Mouse (Mus musculus): Measurements from ENCODE around the gene Cfap77. TPM values are rescaled to one million over a fixed set of nuclear protein-coding genes. Genes with fewer than 3 reads are reported as not detected.

Cfap77 gene
- polyA plus RNA-seq, 1 experiment: 0.38 TPM

- DNase-seq: no peak
- 97% methylated on average over 4 of the region's 4 CpGs for WGBS
- Histone ChIP-seq H3K27ac (ENCODE audit: control insufficient read depth, insufficient read depth, low read length) (no peak overlapping the region), H3K27me3 (ENCODE audit: control insufficient read depth, insufficient read depth, low read length) (no peaks in the 10 kb centered on the region), H3K36me3 (ENCODE audit: control insufficient read depth, insufficient read depth, low read length) (no peaks in the 10 kb centered on the region), H3K4me3 (ENCODE audit: control insufficient read depth, insufficient read depth, low read length) (no peak overlapping the region), H3K4me1 (replicated peaks; ENCODE audit: control insufficient read depth, insufficient read depth, low read length) (no peaks in the 10 kb centered on the region)
- no peak for TF ChIP-seq CTCF (IDR thresholded peaks at IDR 0.05; ENCODE audit: borderline replicate concordance, control insufficient read depth, extremely low read depth, insufficient read depth, low read length, poor library complexity)
- no peak for TF ChIP-seq POLR2A (IDR thresholded peaks at IDR 0.05; ENCODE audit: control insufficient read depth, extremely low read depth, insufficient read depth, low read length, poor library complexity)
Measured at GRCm38 (mm10) chr2:28897340-28897899, 157.4 kb downstream of the Cfap77 start.

DNA sequence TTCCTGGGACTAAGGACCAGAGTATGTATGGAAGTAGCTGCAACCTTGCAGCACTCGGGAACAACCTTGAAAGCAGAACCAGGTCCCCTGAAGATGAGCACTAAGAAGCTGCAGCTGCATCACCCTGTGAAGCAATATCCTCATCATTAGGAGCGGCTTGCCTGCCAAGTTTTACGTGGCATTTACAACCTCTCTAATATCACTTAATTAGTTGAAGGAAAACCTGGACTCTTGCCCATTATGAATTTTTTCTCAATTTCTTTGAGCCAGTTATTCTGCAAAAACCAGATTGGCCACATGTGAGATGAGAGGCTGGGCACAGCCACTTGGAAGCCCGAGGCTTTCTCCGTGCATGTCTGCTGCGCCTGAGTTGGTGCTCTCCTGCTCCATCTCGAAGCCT, 159.0 kb downstream of the Cfap77 start:
- no peaks in the 10 kb centered on the region for H3K27me3 ChIP-seq (ENCODE audit: control insufficient read depth, insufficient read depth, low read length)
- WGBS: 96% methylated on average over 7 of the region's 7 CpGs
- H3K36me3 ChIP-seq (ENCODE audit: control insufficient read depth, insufficient read depth, low read length): no peaks in the 10 kb centered on the region
- no peak for DNase-seq
- H3K27ac ChIP-seq (ENCODE audit: control insufficient read depth, insufficient read depth, low read length): no peak overlapping the region
- no peaks in the 10 kb centered on the region for H3K4me1 ChIP-seq (replicated peaks; ENCODE audit: control insufficient read depth, insufficient read depth, low read length)
- no peak for TF ChIP-seq CTCF (IDR thresholded peaks at IDR 0.05; ENCODE audit: borderline replicate concordance, control insufficient read depth, extremely low read depth, insufficient read depth, low read length, poor library complexity)
- no peak for TF ChIP-seq POLR2A (IDR thresholded peaks at IDR 0.05; ENCODE audit: control insufficient read depth, extremely low read depth, insufficient read depth, low read length, poor library complexity)
- H3K4me3 ChIP-seq (ENCODE audit: control insufficient read depth, insufficient read depth, low read length): no peak overlapping the region

GRCm38 (mm10) chr2:28893526-28893925, 161.3 kb downstream of the Cfap77 start:
- 97% methylated on average over 6 of the region's 6 CpGs for WGBS
- TF ChIP-seq CTCF (IDR thresholded peaks at IDR 0.05; ENCODE audit: borderline replicate concordance, control insufficient read depth, extremely low read depth, insufficient read depth, low read length, poor library complexity) (no peak), POLR2A (IDR thresholded peaks at IDR 0.05; ENCODE audit: control insufficient read depth, extremely low read depth, insufficient read depth, low read length, poor library complexity) (no peak)

DNA sequence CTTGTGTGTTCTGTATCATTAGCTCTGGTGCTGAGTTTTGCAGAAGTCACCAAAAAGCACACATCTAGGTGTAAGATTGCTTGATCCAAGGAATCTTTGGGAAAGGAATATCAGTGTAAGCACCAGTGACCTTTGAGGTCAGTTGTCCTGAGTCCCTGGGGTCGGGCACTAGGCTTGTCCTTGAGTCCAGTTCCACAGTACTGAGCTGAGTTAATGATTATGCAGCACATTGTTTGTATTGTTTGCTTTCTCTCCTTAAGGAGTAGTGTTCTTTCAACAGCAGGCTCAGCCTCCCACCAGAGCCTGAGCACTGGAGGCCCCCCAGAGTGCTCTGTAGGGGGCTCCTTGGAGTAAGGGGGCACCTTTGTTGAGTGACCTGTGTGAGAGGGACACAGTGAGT, 162.1 kb downstream of the Cfap77 start:
- H3K27me3 ChIP-seq (ENCODE audit: control insufficient read depth, insufficient read depth, low read length): no peaks in the 10 kb centered on the region
- WGBS: 95% methylated on average over 1 of the region's 1 CpGs
- no peaks in the 10 kb centered on the region for H3K4me1 ChIP-seq (replicated peaks; ENCODE audit: control insufficient read depth, insufficient read depth, low read length)
- no peak overlapping the region for H3K4me3 ChIP-seq (ENCODE audit: control insufficient read depth, insufficient read depth, low read length)
- DNase-seq: no peak
- no peak overlapping the region for H3K27ac ChIP-seq (ENCODE audit: control insufficient read depth, insufficient read depth, low read length)
- TF ChIP-seq POLR2A (IDR thresholded peaks at IDR 0.05; ENCODE audit: control insufficient read depth, extremely low read depth, insufficient read depth, low read length, poor library complexity): no peak
- TF ChIP-seq CTCF (IDR thresholded peaks at IDR 0.05; ENCODE audit: borderline replicate concordance, control insufficient read depth, extremely low read depth, insufficient read depth, low read length, poor library complexity): no peak
- H3K36me3 ChIP-seq (ENCODE audit: control insufficient read depth, insufficient read depth, low read length): peaks cover 10% of the 10 kb centered on the region; the same call in 1 of the 2 replicates

More at GRCm38 (mm10) chr2:28893526-28893925, 161.3 kb downstream of the Cfap77 start:
- Histone ChIP-seq H3K27me3 (ENCODE audit: control insufficient read depth, insufficient read depth, low read length) (no peaks in the 10 kb centered on the region), H3K27ac (ENCODE audit: control insufficient read depth, insufficient read depth, low read length) (no peak overlapping the region), H3K4me3 (ENCODE audit: control insufficient read depth, insufficient read depth, low read length) (no peak overlapping the region), H3K36me3 (ENCODE audit: control insufficient read depth, insufficient read depth, low read length) (0 out of 2 replicates have a peak, but pooled peaks cover 4% of the 10 kb centered on the region), H3K4me1 (replicated peaks; ENCODE audit: control insufficient read depth, insufficient read depth, low read length) (no peaks in the 10 kb centered on the region)
- DNase-seq: no peak

DNA sequence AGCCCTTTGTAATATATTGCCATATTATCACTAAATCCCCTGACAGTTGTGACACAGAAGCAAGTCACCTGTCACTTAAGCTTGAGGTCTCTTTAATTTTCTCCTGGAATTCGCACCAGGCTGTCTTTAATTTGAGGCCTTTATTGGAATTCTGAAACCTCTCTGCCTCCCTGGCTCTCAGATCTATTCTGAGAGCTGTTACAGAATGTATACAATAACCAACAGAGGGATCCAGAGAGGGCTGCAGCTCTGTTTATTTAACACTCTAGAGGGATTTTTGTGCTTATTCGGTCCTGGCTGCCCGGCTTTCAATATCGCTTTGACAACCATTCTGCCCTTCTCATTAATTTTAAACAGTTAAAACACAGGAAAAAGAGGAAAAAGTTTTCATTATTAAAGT, 170.0 kb downstream of the Cfap77 start:
- Histone ChIP-seq H3K4me1 (replicated peaks; ENCODE audit: control insufficient read depth, insufficient read depth, low read length) (no peaks in the 10 kb centered on the region), H3K27me3 (ENCODE audit: control insufficient read depth, insufficient read depth, low read length) (no peaks in the 10 kb centered on the region), H3K36me3 (ENCODE audit: control insufficient read depth, insufficient read depth, low read length) (peaks cover 23% of the 10 kb centered on the region), H3K4me3 (ENCODE audit: control insufficient read depth, insufficient read depth, low read length) (no peak overlapping the region), H3K27ac (ENCODE audit: control insufficient read depth, insufficient read depth, low read length) (no peak overlapping the region)
- WGBS: 99% methylated on average over 4 of the region's 4 CpGs
- TF ChIP-seq POLR2A (IDR thresholded peaks at IDR 0.05; ENCODE audit: control insufficient read depth, extremely low read depth, insufficient read depth, low read length, poor library complexity) (no peak), CTCF (IDR thresholded peaks at IDR 0.05; ENCODE audit: borderline replicate concordance, control insufficient read depth, extremely low read depth, insufficient read depth, low read length, poor library complexity) (no peak)
- DNase-seq: no peak

GRCm38 (mm10) chr2:28882826-28883485, 171.9 kb downstream of the Cfap77 start:
- H3K27ac ChIP-seq (ENCODE audit: control insufficient read depth, insufficient read depth, low read length): no peak overlapping the region
- no peak for DNase-seq
- no peak overlapping the region for H3K4me3 ChIP-seq (ENCODE audit: control insufficient read depth, insufficient read depth, low read length)
- no peaks in the 10 kb centered on the region for H3K4me1 ChIP-seq (replicated peaks; ENCODE audit: control insufficient read depth, insufficient read depth, low read length)
- 94% methylated on average over 6 of the region's 6 CpGs for WGBS
- TF ChIP-seq CTCF (IDR thresholded peaks at IDR 0.05; ENCODE audit: borderline replicate concordance, control insufficient read depth, extremely low read depth, insufficient read depth, low read length, poor library complexity) (no peak), POLR2A (IDR thresholded peaks at IDR 0.05; ENCODE audit: control insufficient read depth, extremely low read depth, insufficient read depth, low read length, poor library complexity) (no peak)
- H3K36me3 ChIP-seq (ENCODE audit: control insufficient read depth, insufficient read depth, low read length): peaks cover 13% of the 10 kb centered on the region
- no peaks in the 10 kb centered on the region for H3K27me3 ChIP-seq (ENCODE audit: control insufficient read depth, insufficient read depth, low read length)
